Mouse (Mus musculus) liver, postnatal 0 days (tissue): Measurements from ENCODE around the gene Pcnx.

Source experiments
- CTCF ChIP-seq: sonication (generic); IDR thresholded peaks from 2 replicates; pipeline ENCODE4 v1.5.1; 2016; ENCODE audit warnings: antibody characterized with exemption, low read depth
- EP300 ChIP-seq: IDR thresholded peaks from 2 replicates; pipeline ENCODE4 v1.6.1; 2016; ENCODE audit warnings: antibody characterized with exemption, low read depth, mild to moderate bottlenecking

DNA sequence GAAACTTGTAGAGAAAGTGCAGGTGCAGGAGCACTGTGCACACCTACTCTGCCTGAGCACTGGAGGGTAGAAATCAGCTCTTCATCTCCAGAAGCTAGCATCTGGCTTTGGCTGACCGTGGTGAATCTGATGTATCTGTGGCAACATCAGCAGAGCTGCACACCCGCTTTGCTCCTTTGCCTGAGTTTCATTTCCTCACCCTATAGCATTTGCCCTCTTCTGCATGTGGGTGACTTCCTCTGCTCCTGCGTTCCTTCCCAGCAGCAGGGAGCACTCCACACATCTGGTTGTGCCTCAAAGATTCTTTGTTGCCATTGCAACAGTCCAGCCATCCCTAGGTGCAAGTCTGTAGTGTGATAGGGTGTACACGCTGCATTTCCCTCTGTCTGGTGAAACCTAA lies 132.3 kb downstream of the Pcnx start:
- TF ChIP-seq EP300 (no peak), CTCF (no peak)
